25 mouse cellular contexts compared by ENCODE assay signal in genomic region chr4:44674973-44675372, GRCm38 (mm10). TPM values are rescaled to one million over a fixed set of nuclear protein-coding genes. Genes with fewer than 3 reads are reported as not detected.
DNase-seq lines count a peak whose midpoint lies in the region; ATAC-seq and TF ChIP-seq lines count a peak whose summit lies in the region.
"Had no signal": no experiment of that assay in that cellular context is flagged by ENCODE, and none has a peak within 500 bp of the region (broad histone marks: within the 10 kb centered on the region; RNA-seq: fewer than 3 reads in every experiment).

No protein-coding gene starts in this region.

- H3K4me3 ChIP-seq in hindbrain, postnatal 0 days (ENCODE audit: low read length): no peak overlapping the region
- H3K4me3 ChIP-seq: embryonic facial prominence, embryonic 10.5 days; erythroblast, embryonic 14.5 days; forebrain, embryonic 10.5 days; gastrocnemius, adult 2 months; heart, embryonic 13.5 days; hindbrain, embryonic 12.5 days had no signal

- H3K36me3 ChIP-seq in splenic B cell, adult 2 months (ENCODE audit: control insufficient read depth, insufficient read depth, low read length, poor library complexity, severe bottlenecking): peaks cover 21% of the 10 kb centered on the region
- H3K36me3 ChIP-seq in hindbrain, postnatal 0 days (ENCODE audit: insufficient read depth, low read length): no peaks in the 10 kb centered on the region
- H3K36me3 ChIP-seq: embryonic facial prominence, embryonic 10.5 days; forebrain, embryonic 10.5 days; G1E; heart, embryonic 13.5 days; hindbrain, embryonic 12.5 days had no signal

- no peak overlapping the region for H3K4me2 ChIP-seq in hindbrain, postnatal 0 days (ENCODE audit: low read depth, low read length)
- H3K4me2 ChIP-seq: heart, embryonic 13.5 days; hindbrain, embryonic 12.5 days had no signal

- no peaks in the 10 kb centered on the region for H3K4me1 ChIP-seq in hindbrain, postnatal 0 days (ENCODE audit: insufficient read depth, low read length)
- H3K4me1 ChIP-seq: heart, embryonic 13.5 days had no signal

- 90% methylated on average over 8 of the region's 8 CpGs for WGBS in hindbrain, postnatal 0 days

- H3K27me3 ChIP-seq in splenic B cell, adult 2 months (ENCODE audit: control insufficient read depth, insufficient read depth, low read length, poor library complexity, severe bottlenecking): no peaks in the 10 kb centered on the region
- peaks cover 4% of the 10 kb centered on the region; the same call in 1 of the 2 replicates for H3K27me3 ChIP-seq in hindbrain, postnatal 0 days (ENCODE audit: insufficient read depth, low read length)

- H3K9ac ChIP-seq in hindbrain, postnatal 0 days (replicated peaks; ENCODE audit: low read length): no peak overlapping the region
- H3K9ac ChIP-seq: heart, embryonic 13.5 days; hindbrain, embryonic 12.5 days had no signal

- no peak overlapping the region for H3K27ac ChIP-seq in hindbrain, postnatal 0 days
- H3K27ac ChIP-seq: embryonic facial prominence, embryonic 10.5 days; forebrain, embryonic 10.5 days; gastrocnemius, adult 2 months; heart, embryonic 13.5 days; hindbrain, embryonic 12.5 days had no signal

- no peak for TF ChIP-seq CTCF in hindbrain, postnatal 0 days (IDR thresholded peaks at IDR 0.05; ENCODE audit: low read depth)

- H3K9me3 ChIP-seq in hindbrain, postnatal 0 days (ENCODE audit: low read length): no peaks in the 10 kb centered on the region
- H3K9me3 ChIP-seq: embryonic facial prominence, embryonic 10.5 days; forebrain, embryonic 10.5 days; G1E; heart, embryonic 13.5 days; hindbrain, embryonic 12.5 days had no signal

- no peak for ATAC-seq in CD4-positive, CD25-positive, alpha-beta regulatory T cell, adult 4 months
- ATAC-seq in hindbrain, postnatal 0 days: no peak
- ATAC-seq: forebrain, embryonic 14.5 days; intestine, postnatal 0 days had no signal

- intact Hi-C loops in gastrocnemius, postnatal 36 days (cut with DNase I): no loop called here

- DNase-seq in CD4-positive, CD25-positive, alpha-beta regulatory T cell, adult 2 months (ENCODE audit: low read depth, low spot score): peak; percentile 20
- DNase-seq in CD8-positive naive resting alpha-beta T cell, adult 2 months (ENCODE audit: low read depth in 2 of 2, low spot score in 2 of 2): peak; percentile 19 to 40
- DNase-seq in induced T-regulatory cell, adult 2 months (ENCODE audit: low read depth): peak; percentile 45
- DNase-seq in splenic B cell, adult 2 months (ENCODE audit: low read depth, low spot score): peak; percentile 66
- DNase-seq in hindbrain, postnatal 0 days (ENCODE audit: low spot score): no peak
- DNase-seq in gastrocnemius, postnatal 36 days: no peak
- no peak for DNase-seq in cerebellum, postnatal 36 days
- DNase-seq: adrenal gland, postnatal 14 days; cerebellum, adult 11-12 months; cerebellum, adult 9-10 months; cerebellum, postnatal 25 days; gastrocnemius, adult 2 months; gastrocnemius, postnatal 25 days; heart, adult 11 months; heart, postnatal 4 days had no signal

RNA-seq across cellular contexts. Expression of gene Pax5, which starts 35.3 kb away (rescaled TPM):
- polyA plus RNA-seq in CD4-positive, CD25-positive, alpha-beta regulatory T cell, adult 4 months (2017; shearing (Covaris generic)): 1 to 10 TPM in 1 of 2 experiments, under 1 TPM in 1; 0.38 to 3.2 TPM
- total RNA-seq in hindbrain, postnatal 0 days (2014; rRNA removed): 10.0 and 14.4 TPM in 2 replicates
- polyA plus RNA-seq in hindbrain, postnatal 0 days (2015; fragmentation: Nextera tagmentation; extraction: Ambion mirVana): 0.61 and 0.81 TPM in 2 replicates
- not detected for total RNA-seq in gastrocnemius, postnatal 36 days (2021)
- polyA plus RNA-seq: G1E; heart, postnatal 0 days had no signal

Comparison
In these comparisons a context has a peak if more than half of its experiments do, and no peak if none do; other contexts are left out.
1. DNase-seq: peak in CD4-positive, CD25-positive, alpha-beta regulatory T cell, adult 2 months (single experiment), CD8-positive naive resting alpha-beta T cell, adult 2 months (2 of 2), induced T-regulatory cell, adult 2 months (single experiment) and splenic B cell, adult 2 months (single experiment); none in hindbrain, postnatal 0 days (single experiment), gastrocnemius, postnatal 36 days (0 of 2) and cerebellum, postnatal 36 days (0 of 2).
2. RNA of gene Pax5, which starts 35.3 kb away (total RNA-seq): 10.0 to 14.4 TPM in hindbrain, postnatal 0 days; not detected in gastrocnemius, postnatal 36 days; every median in the first group is over 10 times any median in the second.